Mouse (Mus musculus) MEL (cell line): ENCODE results near the gene Edil3.

Source experiments
- CHD1 ChIP-seq: IDR thresholded peaks from 2 replicates; pipeline ENCODE4 v1.6.1; 2012; ENCODE audit warnings: low read depth, mild to moderate bottlenecking, inconsistent platforms, low read length, improper control_type of control experiment
- CHD2 ChIP-seq: IDR thresholded peaks from 2 replicates; pipeline ENCODE4 v1.6.1; 2011; ENCODE audit warnings: low read length, improper control_type of control experiment
- CTCF ChIP-seq, 3 experiments: IDR thresholded peaks in 2 of 3; conservative IDR thresholded peaks in 1 of 3; 2 replicates each; pipeline ENCODE4 v1.5.1; 2011 to 2012; ENCODE audit warnings: low read length in 3 of 3, low read depth in 2 of 3, mild to moderate bottlenecking in 2 of 3, improper control_type of control experiment in 1 of 3, inconsistent platforms in 1 of 3, mixed read lengths in 1 of 3, moderate library complexity in 1 of 3; ENCODE audit not compliant: control insufficient read depth in 1 of 3, insufficient read depth in 1 of 3, poor library complexity in 1 of 3, severe bottlenecking in 1 of 3
- POLR2A ChIP-seq, 2 experiments: IDR thresholded peaks; 2 replicates each; pipeline ENCODE4 v1.6.1; 2011 to 2012; ENCODE audit warnings: low read length in 2 of 2, mild to moderate bottlenecking in 2 of 2, control low read depth in 1 of 2, improper control_type of control experiment in 1 of 2, low read depth in 1 of 2, moderate library complexity in 1 of 2; ENCODE audit not compliant: control insufficient read depth in 1 of 2, insufficient read depth in 1 of 2, poor library complexity in 1 of 2
- POLR2AphosphoS2 ChIP-seq: IDR thresholded peaks from 2 replicates; pipeline ENCODE4 v1.6.1; 2011; ENCODE audit warnings: low read length, improper control_type of control experiment
- RCOR1 ChIP-seq: IDR thresholded peaks from 2 replicates; pipeline ENCODE4 v1.6.1; 2012; ENCODE audit warnings: low read depth, mild to moderate bottlenecking, inconsistent platforms, low read length, improper control_type of control experiment
- TAL1 ChIP-seq: IDR thresholded peaks from 2 replicates; pipeline ENCODE4 v1.6.1; 2012; ENCODE audit warnings: mild to moderate bottlenecking, inconsistent platforms, low read length, moderate library complexity, mixed read lengths

DNA sequence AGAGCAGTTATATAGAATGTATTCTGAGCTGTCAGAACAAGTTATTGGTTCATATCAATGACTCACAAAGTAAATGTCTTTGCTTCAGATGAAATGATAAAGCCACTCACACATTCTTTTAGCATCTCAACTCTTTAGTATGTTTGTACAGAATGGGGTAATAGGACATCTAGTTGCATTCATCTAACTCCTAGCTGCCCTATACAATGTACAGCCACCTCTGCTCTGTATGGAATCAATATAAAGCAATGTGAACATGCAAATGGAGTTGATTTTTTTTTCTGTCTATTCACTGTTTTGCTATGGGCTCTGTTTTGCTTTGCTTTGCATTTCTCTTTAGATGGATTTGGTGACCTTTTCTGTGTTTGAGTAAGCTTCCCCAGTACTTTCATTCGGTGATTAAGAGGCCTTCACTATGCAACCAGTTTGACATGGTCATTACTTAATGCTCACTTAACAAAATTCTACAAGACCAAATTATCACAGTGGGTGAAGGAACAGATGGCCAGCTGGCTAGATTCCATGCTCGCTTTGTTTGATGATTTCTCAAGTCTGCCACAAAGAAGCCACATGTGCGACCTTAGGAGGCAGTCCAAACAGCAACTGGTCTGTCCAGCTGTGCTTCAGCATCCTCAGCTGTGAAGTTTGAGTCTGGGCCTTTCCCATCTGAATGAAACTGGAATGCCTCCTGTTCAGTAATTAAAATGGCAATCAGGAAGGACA, 208.7 kb downstream of the Edil3 start:
- TF ChIP-seq RCOR1 = no peak
- TF ChIP-seq CHD1 = no peak
- no peak for TF ChIP-seq CTCF (IDR thresholded peaks at IDR 0.05 in 2 of 3, conservative IDR thresholded peaks at IDR 0.05 in 1 of 3; ENCODE audit: control insufficient read depth in 1 of 3, insufficient read depth in 1 of 3, low read depth in 2 of 3, low read length in 3 of 3, poor library complexity in 1 of 3, severe bottlenecking in 1 of 3)
- no peak for TF ChIP-seq TAL1
- TF ChIP-seq POLR2A (IDR thresholded peaks at IDR 0.05; ENCODE audit: control insufficient read depth in 1 of 2, insufficient read depth in 1 of 2, low read depth in 1 of 2, low read length in 2 of 2, poor library complexity in 1 of 2) = no peak
- TF ChIP-seq CHD2 = no peak
- no peak for TF ChIP-seq POLR2AphosphoS2
